Mouse (Mus musculus): ENCODE results near the gene Lgalsl.

- TF ChIP-seq MAFK (IDR thresholded peaks at IDR 0.05; ENCODE audit: insufficient read depth, low read depth, low read length) = no peak
- no peak for TF ChIP-seq HCFC1 (IDR thresholded peaks at IDR 0.05; ENCODE audit: borderline replicate concordance, insufficient read depth, low read length)
Measured at GRCm38 (mm10) chr11:20831600-20832137, 813 bp upstream of the Lgalsl start.

All from ES-E14 (cell line).